Mouse (Mus musculus) small intestine, adult 2 months (tissue): Measurements from ENCODE around the gene P2rx7.

Experiments
- CTCF ChIP-seq: fragments of 200-500 bp; IDR thresholded peaks from 2 replicates; pipeline ENCODE4 v1.5.1; 2012; ENCODE audit warnings: low read depth, mild to moderate bottlenecking, control low read depth, inconsistent platforms, low read length, moderate library complexity, mixed read lengths; ENCODE audit not compliant: insufficient replicate concordance, insufficient read length; ENCODE audit errors: extremely low read depth
- POLR2A ChIP-seq: fragments of 200-500 bp; IDR thresholded peaks from 2 replicates; pipeline ENCODE4 v1.6.1; 2012; ENCODE audit warnings: low read depth, mild to moderate bottlenecking, control low read depth, inconsistent platforms, low read length, moderate library complexity

- TF ChIP-seq CTCF (no peak), POLR2A (no peak)
Measured at GRCm38 (mm10) chr5:122638296-122638695, 5.4 kb upstream of the P2rx7 start.
